Mouse (Mus musculus) neural tube, embryonic 15.5 days (tissue): ENCODE measurements around the gene Fbxo11. TPM values are rescaled to one million over a fixed set of nuclear protein-coding genes. Genes with fewer than 3 reads are reported as not detected.
A peak's percentile ranks its signal among the peaks of the same experiment; 100 is the strongest.
"Not testable (repeated sequence)": the region's sequence is repeated elsewhere in the genome, so short reads cannot be mapped to it uniquely, and the experiment has no call there.

Experiments used
- ATAC-seq: fragments of 200-750 bp; cut with Nextera tagmentation; 2 replicates; pipeline ENCODE4 v1.8.0; 2017; ENCODE audit warnings: mild to moderate bottlenecking, moderate TSS enrichment, moderate library complexity; ENCODE audit not compliant: low FRiP score
- H3K27ac ChIP-seq: fragments of 300-500 bp; sonication (generic); replicated peaks from 2 replicates; pipeline ENCODE4 v1.5.1; 2015; ENCODE audit warnings: mild to moderate bottlenecking, inconsistent platforms
- H3K27me3 ChIP-seq: fragments of 300-500 bp; sonication (generic); replicated peaks from 2 replicates; pipeline ENCODE4 v1.6.1; 2015; ENCODE audit warnings: inconsistent platforms
- H3K36me3 ChIP-seq: fragments of 300-500 bp; sonication (generic); 2 replicates; pipeline ENCODE4 v1.6.1; 2015; ENCODE audit warnings: inconsistent platforms
- H3K4me1 ChIP-seq: fragments of 300-500 bp; sonication (generic); 2 replicates; pipeline ENCODE4 v1.6.1; 2015; ENCODE audit warnings: inconsistent platforms
- H3K4me2 ChIP-seq: fragments of 300-500 bp; sonication (generic); 2 replicates; pipeline ENCODE4 v1.6.1; 2015; ENCODE audit warnings: inconsistent platforms, mild to moderate bottlenecking, moderate library complexity
- H3K4me3 ChIP-seq: fragments of 300-500 bp; sonication (generic); replicated peaks from 2 replicates; pipeline ENCODE4 v1.5.1; 2015; ENCODE audit warnings: mild to moderate bottlenecking, inconsistent platforms
- H3K9ac ChIP-seq: fragments of 300-500 bp; sonication (generic); replicated peaks from 2 replicates; pipeline ENCODE4 v1.6.1; 2015; ENCODE audit warnings: mild to moderate bottlenecking, inconsistent platforms
- H3K9me3 ChIP-seq: fragments of 300-500 bp; sonication (generic); replicated peaks from 2 replicates; pipeline ENCODE4 v1.6.1; 2016; ENCODE audit warnings: inconsistent platforms
- WGBS: fragments of 180-500 bp; shearing (Covaris S2); methylation state at CpG from one replicate; pipeline ENCODE4 v1.1.7; 2015; ENCODE audit warnings: mixed read lengths; 5-methylcytosine and 5-hydroxymethylcytosine counted together
- polyA plus RNA-seq: library from polyadenylated mRNA; unstranded; fragments of >200 nt; fragmentation: Nextera tagmentation; extraction: Ambion mirVana; gene quantifications from 2 replicates; pipeline ENCODE4 v1.2.1, GENCODE M21; 2015

Fbxo11 gene
- polyA plus RNA-seq, 1 experiment from 2014 or later: 28.4 TPM

DNA sequence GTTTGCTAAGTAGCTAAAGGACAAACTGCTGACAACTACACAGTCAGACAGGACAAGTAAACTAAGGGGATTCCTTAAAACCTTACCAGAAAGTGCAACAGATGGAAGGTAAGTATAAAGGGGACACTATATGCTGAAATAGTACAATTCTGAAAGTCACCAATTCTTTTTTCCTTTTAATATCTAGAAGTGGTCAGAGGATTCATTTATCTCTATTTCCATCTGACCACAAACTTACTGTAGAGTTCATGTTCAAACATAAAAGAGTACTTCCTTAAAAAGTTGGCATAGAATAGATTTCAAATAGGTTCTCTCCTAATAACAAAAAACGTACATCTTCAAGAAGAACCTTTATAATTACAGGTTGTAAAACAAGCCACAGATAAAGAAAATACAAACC is 71.8 kb downstream of the Fbxo11 start:
- Histone ChIP-seq H3K4me1 (no peaks in the 10 kb centered on the region), H3K27me3 (no peaks in the 10 kb centered on the region), H3K4me2 (no peak overlapping the region), H3K9ac (no peak overlapping the region), H3K4me3 (no peak overlapping the region), H3K27ac (no peak overlapping the region), H3K9me3 (no peaks in the 10 kb centered on the region), H3K36me3 (peaks cover 85% of the 10 kb centered on the region)
- no peak for ATAC-seq
- 89% methylated on average over 1 of the region's 1 CpGs for WGBS

DNA sequence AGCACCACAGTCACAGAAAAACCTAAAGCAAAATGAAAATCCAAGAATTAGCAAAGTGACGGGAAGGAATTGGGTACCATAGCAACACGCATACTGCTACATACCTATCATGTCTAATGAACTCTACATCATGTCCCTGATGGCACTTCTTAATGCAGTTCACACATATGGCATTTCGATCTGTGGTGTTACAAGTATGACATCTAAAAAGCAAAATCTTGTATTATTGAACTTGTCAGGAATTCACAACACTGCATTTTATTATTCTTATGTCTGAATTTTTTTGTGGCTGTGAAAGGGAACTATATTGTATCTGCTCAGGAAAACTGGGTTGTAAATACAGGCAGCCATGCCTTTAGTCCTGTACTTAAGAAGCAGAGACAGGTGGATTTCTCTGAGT is 72.9 kb downstream of the Fbxo11 start:
- Histone ChIP-seq H3K9me3 (no peaks in the 10 kb centered on the region), H3K27me3 (no peaks in the 10 kb centered on the region), H3K9ac (no peak overlapping the region), H3K27ac (no peak overlapping the region), H3K36me3 (peaks cover 87% of the 10 kb centered on the region), H3K4me2 (no peak overlapping the region), H3K4me1 (no peaks in the 10 kb centered on the region; the same call in 1 of the 2 replicates), H3K4me3 (no peak overlapping the region)
- 89% methylated on average over 3 of the region's 3 CpGs for WGBS
- ATAC-seq: no peak

DNA sequence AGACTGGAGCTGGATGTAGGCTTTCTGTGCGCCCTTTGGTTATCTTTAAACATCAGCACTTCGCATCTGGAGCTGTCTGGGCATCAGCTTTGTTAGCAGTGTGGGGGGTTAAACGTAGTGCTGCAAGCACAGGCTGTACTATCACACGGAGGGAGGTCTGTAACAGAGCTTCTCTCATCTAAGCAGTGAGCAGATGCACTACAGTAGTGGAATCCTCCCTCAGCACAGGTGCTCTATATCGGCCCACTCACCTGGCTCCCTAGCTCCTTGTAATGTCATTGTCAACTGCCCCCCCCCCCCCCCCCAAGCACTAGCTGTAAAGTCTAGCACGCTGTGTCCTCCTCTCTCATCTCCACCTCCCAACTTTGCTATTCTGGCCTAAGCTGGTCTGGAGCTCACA is 77.6 kb downstream of the Fbxo11 start:
- Histone ChIP-seq H3K27ac (no peak overlapping the region), H3K36me3 (peaks cover 94% of the 10 kb centered on the region), H3K27me3 (no peaks in the 10 kb centered on the region), H3K9ac (no peak overlapping the region), H3K4me2 (no peak overlapping the region), H3K9me3 (no peaks in the 10 kb centered on the region), H3K4me1 (no peaks in the 10 kb centered on the region; the same call in 1 of the 2 replicates), H3K4me3 (no peak overlapping the region)
- 77% methylated on average over 6 of the region's 6 CpGs for WGBS
- no peak for ATAC-seq

DNA sequence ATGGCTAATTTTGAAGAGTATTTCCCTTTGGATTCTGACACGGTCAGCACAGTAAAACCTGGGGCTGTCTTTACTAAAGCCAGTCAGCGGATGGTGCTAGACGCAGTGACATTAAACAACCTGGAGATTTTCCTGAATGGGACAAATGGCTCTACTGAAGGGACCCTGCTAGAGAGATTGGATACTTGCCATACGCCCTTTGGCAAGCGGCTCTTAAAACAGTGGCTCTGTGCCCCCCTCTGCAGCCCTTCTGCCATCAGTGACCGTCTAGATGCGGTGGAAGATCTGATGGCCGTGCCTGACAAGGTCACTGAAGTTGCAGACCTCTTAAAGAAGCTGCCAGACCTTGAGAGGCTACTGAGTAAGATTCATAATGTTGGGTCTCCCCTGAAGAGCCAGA is 79.2 kb downstream of the Fbxo11 start:
- Histone ChIP-seq H3K4me2 (no peak overlapping the region), H3K9me3 (no peaks in the 10 kb centered on the region), H3K4me3 (no peak overlapping the region), H3K27me3 (no peaks in the 10 kb centered on the region), H3K36me3 (peaks cover 88% of the 10 kb centered on the region), H3K9ac (no peak overlapping the region), H3K27ac (no peak overlapping the region), H3K4me1 (no peaks in the 10 kb centered on the region; the same call in 1 of the 2 replicates)
- 75% methylated on average over 8 of the region's 8 CpGs for WGBS
- ATAC-seq: no peak

DNA sequence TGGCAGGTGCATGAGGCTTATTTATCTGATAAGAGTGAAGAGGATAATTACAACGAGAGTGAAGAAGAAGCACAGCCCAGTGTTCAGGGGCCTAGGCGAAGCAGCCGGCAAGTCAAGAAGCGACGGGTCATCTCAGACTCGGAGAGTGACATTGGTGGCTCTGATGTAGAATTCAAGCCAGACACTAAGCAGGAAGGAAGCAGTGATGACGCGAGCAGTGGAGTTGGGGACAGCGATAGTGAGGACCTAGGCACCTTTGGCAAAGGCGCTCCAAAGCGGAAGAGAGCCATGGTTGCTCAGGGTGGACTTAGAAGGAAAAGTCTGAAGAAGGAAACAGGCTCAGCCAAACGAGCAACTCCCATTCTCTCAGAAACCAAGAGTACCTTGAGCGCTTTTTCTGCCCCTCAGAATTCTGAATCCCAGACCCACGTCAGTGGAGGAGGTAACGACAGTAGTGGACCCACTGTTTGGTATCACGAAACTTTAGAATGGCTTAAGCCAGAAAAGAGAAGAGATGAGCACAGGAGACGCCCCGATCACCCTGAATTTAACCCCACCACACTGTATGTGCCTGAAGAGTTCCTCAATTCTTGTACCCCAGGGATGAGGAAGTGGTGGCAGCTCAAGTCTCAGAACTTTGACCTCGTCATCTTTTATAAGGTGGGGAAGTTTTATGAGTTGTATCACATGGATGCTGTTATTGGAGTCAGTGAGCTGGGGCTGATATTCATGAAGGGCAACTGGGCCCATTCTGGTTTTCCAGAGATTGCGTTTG is 80.5 kb downstream of the Fbxo11 start:
- Histone ChIP-seq H3K27me3 (no peaks in the 10 kb centered on the region), H3K4me2 (no peak overlapping the region), H3K9me3 (no peaks in the 10 kb centered on the region), H3K4me1 (no peaks in the 10 kb centered on the region; the same call in 1 of the 2 replicates), H3K36me3 (peaks cover 81% of the 10 kb centered on the region), H3K9ac (no peak overlapping the region), H3K27ac (no peak overlapping the region), H3K4me3 (no peak overlapping the region)
- 95% methylated on average over 20 of the region's 20 CpGs for WGBS
- no peak for ATAC-seq

DNA sequence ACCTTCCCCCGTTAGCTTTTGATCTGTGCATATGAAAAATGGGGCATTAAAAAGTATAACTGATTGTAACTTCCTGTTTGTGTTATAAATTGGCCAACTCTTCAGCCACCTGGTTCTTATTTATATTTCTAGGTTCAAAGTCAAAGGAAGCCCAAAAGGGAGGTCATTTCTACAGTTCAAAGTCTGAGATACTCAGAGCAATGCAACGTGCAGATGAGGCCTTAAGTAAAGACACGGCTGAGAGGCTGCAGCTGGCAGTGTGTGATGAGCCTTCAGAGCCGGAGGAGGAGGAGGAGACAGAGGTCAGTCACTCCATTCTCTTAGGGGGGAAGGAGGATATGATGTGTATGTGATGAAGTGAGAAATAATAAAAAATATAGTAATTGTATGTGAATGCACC is 81.8 kb downstream of the Fbxo11 start:
- no peaks in the 10 kb centered on the region for H3K9me3 ChIP-seq
- H3K36me3 ChIP-seq: peaks cover 68% of the 10 kb centered on the region
- no peak for ATAC-seq
- no peak overlapping the region for H3K9ac ChIP-seq
- no peaks in the 10 kb centered on the region for H3K27me3 ChIP-seq
- no peak overlapping the region for H3K4me3 ChIP-seq
- no peaks in the 10 kb centered on the region; the same call in 1 of the 2 replicates for H3K4me1 ChIP-seq
- no peak overlapping the region for H3K27ac ChIP-seq
- no peak overlapping the region for H3K4me2 ChIP-seq
- WGBS: 79% methylated on average over 4 of the region's 4 CpGs

DNA sequence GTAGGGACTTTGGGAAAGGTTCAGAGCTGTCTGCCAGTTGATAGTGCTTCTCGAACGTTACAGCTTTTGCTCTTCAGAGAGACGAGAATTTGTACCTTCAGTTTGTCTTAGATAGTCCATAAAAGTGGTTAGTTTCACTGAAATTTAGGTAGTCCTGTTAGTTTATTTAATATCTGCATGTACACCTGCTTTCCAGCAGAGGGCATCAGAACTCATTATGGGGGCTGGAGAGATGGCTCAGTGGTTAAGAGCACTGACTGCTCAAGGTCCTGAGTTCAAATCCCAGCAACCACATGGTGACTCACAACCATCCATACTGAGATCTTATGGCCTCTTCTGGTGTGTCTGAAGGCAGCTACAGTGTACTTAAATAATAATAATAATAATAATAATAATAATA is 83.0 kb downstream of the Fbxo11 start:
- WGBS: 87% methylated on average over 3 of the region's 3 CpGs
- H3K27me3 ChIP-seq: no peaks in the 10 kb centered on the region
- H3K36me3 ChIP-seq: peaks cover 57% of the 10 kb centered on the region
- H3K27ac ChIP-seq: no peak overlapping the region
- H3K4me2 ChIP-seq: no peak overlapping the region
- H3K9ac ChIP-seq: no peak overlapping the region
- ATAC-seq: no peak
- no peaks in the 10 kb centered on the region for H3K9me3 ChIP-seq
- no peaks in the 10 kb centered on the region; the same call in 1 of the 2 replicates for H3K4me1 ChIP-seq
- H3K4me3 ChIP-seq: no peak overlapping the region

DNA sequence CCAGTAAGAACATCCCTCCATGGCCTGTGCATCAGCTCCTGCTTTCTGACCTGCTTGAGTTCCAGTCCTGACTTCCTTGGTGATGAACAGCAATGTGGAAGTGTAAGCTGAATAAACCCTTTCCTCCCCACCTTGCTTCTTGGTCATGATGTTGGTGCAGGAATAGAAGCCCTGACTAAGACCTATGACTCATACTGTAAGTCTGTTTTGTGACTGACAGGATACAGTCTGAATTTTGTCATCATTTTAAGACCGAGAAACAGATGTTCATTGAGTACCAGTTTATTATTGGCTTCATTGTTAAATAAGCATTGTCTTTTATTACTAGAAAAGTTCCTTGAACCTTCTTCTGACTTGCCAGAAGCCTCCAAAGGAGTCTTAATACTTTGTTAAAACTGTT is 85.4 kb downstream of the Fbxo11 start:
- not testable (repeated sequence) for H3K9ac ChIP-seq, H3K4me2 ChIP-seq, ATAC-seq, H3K4me3 ChIP-seq, H3K27me3 ChIP-seq, H3K27ac ChIP-seq, H3K9me3 ChIP-seq
- WGBS: 94% methylated on average over 1 of the region's 1 CpGs
- Histone ChIP-seq H3K4me1 (peaks cover 13% of the 10 kb centered on the region), H3K36me3 (peaks cover 34% of the 10 kb centered on the region)

DNA sequence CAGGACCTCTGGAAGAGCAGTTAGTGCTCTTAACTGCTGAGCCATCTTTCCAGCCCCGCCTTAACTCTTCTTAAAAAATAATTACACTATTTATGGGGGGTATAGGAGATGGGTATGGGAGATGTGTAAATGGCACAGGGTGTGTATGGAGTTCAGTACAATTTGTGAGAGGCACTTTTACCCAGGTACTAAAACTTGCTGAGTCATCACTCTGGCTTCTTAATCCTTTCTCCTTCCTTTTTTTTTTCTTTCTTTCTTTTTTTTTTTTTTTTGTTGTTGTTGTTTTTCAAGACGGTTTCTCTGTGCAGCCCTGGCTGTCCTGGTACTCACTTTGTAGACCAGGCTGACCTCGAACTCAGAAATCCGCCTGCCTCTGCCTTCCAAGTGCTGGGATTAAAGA is 88.2 kb downstream of the Fbxo11 start:
- H3K9ac ChIP-seq, H3K27ac ChIP-seq, H3K9me3 ChIP-seq, H3K4me2 ChIP-seq, H3K4me3 ChIP-seq, ATAC-seq, H3K27me3 ChIP-seq: not testable (repeated sequence)
- Histone ChIP-seq H3K4me1 (peaks cover 19% of the 10 kb centered on the region), H3K36me3 (peaks cover 11% of the 10 kb centered on the region)
- WGBS: 87% methylated on average over 4 of the region's 4 CpGs

DNA sequence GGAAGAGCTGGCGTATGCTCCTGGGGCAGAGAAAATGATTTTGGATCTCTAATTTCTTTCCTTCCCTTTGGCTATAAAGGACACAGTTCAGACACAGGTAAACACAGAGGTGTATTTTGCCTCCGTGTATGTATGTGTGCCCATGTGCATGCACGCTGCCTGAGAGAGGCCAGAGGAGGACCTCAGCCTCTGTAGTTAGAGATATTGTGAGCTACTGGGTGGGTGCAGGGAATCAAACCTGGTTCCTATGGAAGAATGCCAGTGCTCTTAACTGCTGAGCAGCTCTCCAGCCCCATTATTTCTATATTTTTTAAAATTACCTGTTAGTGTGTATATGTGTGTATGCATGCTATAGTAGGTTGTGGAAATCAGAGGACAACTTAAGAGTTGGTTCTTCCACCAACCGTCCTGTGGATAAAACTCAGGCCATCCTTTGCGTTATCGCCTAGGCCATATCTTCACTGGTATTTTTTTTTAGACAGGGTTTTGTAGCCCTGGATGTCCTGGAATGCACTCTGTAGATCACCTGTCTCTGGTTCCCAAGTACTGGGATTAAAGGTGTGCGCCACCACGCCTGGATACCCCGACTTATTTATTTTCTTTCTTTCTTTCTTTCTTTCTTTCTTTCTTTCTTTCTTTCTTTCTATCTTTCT is 88.8 kb downstream of the Fbxo11 start:
- Histone ChIP-seq H3K9me3 (no peaks in the 10 kb centered on the region), H3K4me3 (peak overlapping the region; percentile 99), H3K36me3 (peaks cover 8% of the 10 kb centered on the region), H3K4me1 (peaks cover 19% of the 10 kb centered on the region), H3K27ac (no peak overlapping the region), H3K9ac (peak overlapping the region; percentile 84; the same call in 1 of the 2 replicates), H3K4me2 (peak overlapping the region; percentile 86), H3K27me3 (no peaks in the 10 kb centered on the region)
- ATAC-seq: no peak
- 83% methylated on average over 9 of the region's 9 CpGs for WGBS

DNA sequence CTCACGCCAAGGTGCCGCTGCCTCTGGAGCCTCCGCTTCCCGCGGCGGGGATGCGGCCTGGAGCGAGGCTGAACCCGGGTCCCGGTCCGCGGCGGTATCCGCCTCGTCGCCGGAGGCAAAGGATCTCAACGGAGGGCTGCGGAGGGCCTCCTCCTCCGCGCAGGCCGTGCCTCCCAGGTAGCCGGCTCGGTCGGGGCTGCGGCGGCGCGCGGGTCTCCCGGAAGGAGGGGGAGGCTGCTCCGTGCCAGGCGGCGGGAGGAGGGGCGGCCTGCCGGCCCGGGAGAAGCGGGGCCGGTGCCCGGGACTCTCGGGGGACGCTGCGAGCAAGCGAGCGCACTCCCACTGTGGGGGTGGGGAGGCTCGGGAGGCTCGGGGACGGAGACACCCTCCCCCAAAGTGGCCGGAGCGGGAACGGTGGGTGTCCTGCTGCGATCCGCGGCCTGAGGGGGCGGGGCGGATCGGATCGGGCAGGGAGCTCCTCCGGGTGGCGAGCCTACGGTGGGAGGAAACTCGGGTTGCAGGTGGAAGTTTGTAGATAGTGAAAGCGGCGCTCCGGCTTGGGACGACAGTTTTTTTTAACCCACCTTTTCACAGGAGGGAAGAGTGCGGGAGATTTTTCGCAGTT is 89.8 kb downstream of the Fbxo11 start:
- Histone ChIP-seq H3K27me3 (no peaks in the 10 kb centered on the region), H3K9ac (peak overlapping the region; percentile 84), H3K9me3 (no peaks in the 10 kb centered on the region), H3K36me3 (no peaks in the 10 kb centered on the region), H3K4me1 (peaks cover 19% of the 10 kb centered on the region), H3K4me3 (peak overlapping the region; percentile 99), H3K4me2 (peak overlapping the region; percentile 86), H3K27ac (peak overlapping the region; percentile 90)
- ATAC-seq: peak; percentile 72
- WGBS: under 1% methylated on average over 63 of the region's 68 CpGs
